Mouse (Mus musculus) cerebellum, adult 9-11 months (tissue): ENCODE measurements around the gene Hnrnpf.

Source experiments
- DNase-seq: peaks from one replicate; pipeline ENCODE4 v3.0.0; 2022

The Hnrnpf gene

DNA sequence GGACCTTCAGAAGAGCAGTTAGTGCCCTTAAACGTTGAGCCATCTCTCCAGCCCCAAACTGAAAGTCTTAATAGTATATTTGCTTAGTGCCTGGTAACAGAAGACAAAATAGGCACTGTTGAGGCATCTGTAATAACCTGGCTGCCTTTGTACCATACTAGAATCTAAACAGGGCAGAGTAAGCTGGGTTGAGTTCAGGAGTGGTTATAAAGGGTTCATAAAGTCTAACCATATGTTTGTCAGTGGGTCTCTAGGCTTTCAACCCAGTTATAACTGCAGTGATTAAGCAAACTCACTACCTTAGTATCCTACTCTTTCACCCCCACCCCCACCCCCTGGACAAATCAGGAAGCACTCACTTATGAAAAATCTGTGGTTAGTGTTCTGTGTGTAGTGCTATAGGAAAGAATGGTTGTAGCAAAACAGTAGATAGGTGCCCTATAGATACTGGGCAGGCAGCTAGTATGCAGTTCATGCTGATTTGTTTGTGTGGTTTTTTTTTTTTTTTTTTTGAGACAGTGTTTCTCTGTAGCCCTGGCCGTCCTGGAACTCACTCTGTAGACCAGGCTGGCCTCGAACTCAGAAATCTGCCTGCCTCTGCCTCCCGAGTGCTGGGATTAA, 26.9 kb downstream of the Hnrnpf start:
- no peak for DNase-seq

DNA sequence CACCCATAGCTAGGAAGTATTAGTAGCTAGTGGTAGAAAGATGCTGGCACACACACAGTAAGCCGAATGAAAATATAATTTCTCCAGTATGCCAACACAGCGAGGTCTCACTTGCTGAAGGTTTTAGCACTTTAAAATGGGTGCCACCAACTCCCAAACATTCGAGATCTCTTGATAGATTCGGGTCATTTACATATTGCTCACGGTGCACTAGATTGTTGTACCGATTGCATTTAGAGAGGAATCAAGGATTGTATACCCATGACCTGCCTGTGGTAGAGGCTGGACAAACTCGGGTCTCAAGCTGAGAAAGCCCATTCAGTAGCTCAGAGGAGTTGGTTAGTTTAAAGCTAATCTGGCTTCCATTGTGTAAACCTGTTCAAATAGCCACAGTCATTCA, 27.8 kb downstream of the Hnrnpf start:
- no peak for DNase-seq

DNA sequence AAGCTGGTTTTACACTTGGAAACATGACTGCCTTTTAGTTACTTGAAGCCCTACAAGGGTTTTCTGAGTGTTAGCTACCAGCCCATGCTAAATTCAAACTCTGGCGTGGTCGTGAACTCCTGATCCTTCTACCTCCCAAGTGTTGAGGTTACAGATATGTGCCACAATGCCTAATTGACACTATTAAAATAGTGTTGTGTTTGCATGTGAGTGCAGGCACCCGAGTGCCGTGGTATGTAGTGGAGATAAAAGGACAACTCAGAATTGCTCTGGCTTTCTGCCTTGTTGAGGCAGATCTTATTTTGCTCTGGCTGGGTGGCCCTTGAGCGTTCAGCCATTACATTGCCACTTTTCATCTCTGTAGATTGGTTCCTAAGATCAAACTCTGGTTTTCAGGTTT, 28.6 kb downstream of the Hnrnpf start:
- no peak for DNase-seq

DNA sequence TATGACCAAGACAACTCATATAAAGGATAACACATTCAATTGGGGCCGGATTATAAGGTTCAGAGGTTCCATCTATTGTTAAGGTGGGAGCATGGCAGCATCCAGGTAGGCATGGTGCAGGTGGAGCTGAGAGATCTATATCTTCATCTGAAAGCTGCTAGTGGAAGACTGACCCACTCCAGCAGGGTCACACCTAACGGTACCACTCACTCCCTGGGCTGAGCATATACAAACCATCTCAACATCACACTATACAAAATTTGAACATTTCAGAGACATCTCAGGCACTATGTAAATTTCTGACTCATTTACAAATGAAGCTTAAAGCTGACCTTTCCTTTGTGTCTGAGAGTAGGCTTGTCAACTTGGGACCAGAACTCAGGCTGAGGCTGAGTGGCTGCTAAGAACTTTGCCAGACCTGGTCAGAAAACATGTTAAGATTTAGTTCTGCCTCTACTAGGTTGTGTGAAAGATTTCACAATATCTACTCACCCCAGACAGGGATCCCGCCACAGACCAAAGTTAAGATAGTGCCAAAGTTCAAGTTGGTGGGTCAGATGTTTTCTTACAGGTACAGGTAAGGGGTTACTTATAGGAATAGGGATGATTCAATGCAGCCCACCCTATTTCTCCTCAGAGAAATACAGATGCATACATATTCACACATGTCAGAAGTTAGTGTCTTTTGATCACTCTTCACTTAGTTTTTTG, 30.0 kb downstream of the Hnrnpf start:
- no peak for DNase-seq

DNA sequence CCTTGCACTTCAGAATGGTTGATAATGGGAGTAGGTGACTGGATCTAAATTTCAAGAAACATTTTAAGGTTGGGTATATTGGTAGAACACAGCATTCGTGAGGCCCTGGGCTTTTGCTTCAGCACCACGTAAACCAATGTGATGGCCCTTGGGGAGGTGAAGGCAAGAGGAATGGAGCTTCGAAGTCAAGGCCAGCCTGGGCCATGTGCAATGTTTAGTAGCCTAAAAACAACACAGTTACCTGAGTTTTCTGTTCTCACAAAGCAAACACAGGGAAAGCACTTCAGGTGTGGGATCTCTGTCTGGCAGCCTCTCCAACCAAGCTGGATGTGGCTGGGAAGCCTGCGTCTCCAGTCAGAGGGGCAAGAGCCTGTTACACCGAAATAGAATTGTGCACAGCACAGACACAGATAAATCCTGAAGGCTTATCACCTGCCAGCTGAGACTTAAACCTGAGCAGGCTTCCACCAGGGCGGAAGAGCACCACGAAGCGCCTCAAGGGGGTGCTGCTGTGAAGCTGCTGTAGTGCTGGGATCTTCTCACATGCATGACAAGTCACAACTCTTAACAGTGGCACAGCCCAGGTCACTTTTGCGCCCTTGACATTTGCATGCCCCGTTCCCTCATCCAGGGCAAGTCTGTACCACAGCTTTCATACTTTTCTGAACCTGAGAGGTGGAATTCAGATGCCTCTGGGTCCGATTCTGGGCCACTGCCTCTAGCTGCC, 32.4 kb downstream of the Hnrnpf start:
- no peak for DNase-seq

DNA sequence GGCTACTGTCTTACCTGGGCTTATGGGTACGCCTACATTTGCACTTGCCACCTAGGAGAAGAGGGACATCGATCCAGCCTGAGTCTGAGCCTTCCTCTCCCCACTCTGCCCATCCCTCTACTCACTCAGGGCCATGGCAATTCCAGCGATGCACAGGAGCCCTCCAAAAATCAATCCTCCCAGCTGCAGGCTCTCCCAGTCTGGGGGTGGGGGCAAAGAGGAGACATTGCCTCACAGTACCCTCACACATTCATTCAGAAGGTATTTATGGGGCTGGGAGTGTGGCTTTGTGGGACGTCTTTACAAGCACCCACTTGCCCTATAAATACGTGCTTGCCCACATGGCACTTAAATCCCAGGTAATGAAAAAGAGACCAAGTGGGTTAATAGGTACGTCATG, 34.2 kb downstream of the Hnrnpf start:
- no peak for DNase-seq

DNA sequence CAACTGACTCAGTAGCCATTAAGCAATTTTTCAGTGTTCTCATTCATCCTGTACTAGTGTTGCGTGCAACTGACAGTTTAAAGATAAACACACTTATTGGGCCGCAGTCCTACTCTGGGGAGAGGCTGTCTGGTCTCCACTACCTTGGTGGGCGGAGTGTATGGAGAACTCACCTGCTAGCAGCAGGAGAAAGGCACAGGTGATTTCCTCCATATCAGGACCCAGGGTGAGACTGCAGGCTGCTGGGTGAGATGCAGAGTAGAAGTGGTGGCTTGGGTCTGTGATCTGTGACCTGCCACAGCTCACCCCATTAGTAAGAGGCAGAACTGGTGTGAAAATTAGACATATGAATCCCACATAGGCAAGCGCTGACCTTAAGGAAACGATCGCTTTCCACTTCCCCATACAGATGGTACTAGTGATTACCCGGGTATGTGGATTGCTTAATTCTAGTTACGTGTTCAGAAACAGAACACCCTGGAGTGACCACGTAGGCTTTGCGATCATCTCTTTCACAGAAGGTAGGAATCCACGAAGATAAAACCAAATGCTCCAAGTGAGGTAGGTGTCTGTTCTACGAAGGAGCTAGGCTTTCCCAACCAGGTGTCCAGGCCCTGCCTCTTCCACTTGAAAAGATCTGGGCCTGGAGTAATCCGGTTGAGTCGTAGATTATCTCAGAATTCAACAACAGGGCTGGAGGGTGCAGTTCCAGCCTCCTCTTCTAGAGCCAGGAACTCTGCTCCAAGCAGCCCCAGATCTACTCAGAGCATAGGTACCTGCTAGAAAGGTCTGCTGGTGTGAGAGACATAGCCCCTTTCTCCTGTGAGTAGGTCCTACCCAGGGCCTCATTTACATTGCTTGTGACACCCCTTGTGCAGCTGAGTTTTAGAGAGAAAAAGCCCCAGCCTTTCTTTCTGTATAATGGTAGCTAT, 35.8 kb downstream of the Hnrnpf start:
- no peak for DNase-seq

DNA sequence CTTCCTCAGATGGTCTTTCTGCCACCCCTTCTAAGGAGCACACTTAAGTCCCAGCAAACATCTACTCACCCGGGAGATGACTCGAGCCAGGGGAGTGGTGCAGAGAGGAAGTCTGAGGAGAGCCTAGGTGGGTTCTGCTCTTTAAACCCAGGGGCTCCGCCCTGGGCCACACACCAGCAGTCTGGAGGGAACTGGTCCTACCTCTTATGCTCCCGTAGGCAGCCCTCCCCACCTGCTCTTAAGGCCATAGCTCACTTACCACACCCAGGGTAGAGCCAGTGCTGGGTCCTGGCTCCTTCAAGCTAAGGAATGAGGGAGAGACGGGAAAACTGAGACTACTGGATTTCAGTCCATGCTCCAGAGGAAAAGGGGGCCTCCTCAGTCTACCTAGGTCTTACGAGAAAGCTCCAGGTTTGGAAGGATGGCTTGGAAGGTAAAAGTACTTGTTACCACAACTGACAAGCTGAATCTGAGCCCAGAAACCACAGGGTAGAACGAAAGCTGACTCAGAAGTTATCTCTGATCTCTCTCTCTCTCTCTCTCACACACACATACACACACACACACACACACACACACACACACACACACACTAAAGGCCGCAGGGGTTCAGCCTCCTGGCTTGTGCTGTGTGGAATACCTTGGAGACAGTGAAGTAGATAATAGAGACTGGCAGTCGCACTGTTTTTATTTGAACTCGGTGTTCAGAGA, 37.3 kb downstream of the Hnrnpf start, which contains the start of gene Fxyd4:
Gene Fxyd4 (minus strand): TSS at position 471 of the 711 bp plus-strand sequence.
- no peak for DNase-seq

DNA sequence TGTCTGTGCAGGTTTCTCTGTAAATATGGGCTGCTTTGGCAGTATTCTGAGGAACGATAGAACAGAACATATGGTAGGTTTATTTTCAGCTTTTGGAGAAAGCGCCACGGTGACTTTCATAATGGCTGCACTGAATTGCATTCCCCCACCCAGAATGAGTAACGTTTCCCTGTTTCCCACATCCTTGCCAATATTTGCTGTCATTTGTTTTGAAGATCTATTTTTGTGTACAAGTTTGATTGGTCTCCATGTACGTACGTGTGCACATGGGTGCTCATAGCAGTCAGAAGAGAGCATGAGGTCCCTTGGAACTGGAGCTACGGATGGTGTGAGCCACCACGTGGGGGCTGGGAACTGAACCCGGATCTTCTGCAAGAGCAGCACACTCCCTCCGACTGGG, 38.8 kb downstream of the Hnrnpf start:
- DNase-seq: peak; percentile 52

DNA sequence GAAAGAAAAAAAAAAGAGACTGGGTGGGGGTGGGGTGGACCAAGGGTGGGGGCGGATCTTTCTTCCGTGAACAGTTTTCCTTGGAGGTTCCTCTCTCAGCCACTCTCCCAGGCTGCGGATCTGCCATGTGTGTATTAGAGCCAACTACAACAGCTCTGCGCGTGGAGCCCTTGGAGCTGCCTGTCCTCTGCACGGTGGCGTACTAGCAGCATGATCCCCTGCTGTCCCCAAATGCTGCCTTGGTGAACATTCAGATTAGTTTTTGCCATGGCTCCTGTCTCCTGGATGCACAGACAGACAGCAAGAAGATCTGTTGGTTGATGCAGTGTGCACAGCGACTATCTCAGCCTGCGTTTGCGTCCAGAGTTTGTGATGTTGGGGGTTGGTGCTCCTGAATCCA, 42.6 kb downstream of the Hnrnpf start:
- DNase-seq: peak; percentile 86

DNA sequence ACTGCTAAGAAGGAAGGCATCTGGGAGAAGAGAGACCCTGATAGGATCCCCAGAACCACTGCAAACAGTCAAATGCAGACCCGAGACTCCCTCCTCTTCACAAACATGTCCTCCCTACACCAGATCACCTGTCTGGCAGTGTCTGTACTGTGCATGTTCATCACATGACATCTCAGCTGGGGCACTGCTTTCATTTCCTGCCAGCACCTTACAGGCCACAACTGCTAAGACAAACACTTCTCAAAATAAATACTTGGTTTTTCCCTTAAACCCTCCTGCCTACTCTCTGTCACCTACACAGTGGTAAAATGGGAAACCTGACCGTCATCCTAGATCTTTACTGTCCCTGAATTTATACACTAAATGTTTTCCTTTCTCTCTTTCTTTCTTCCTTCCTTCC, 43.8 kb downstream of the Hnrnpf start:
- no peak for DNase-seq

DNA sequence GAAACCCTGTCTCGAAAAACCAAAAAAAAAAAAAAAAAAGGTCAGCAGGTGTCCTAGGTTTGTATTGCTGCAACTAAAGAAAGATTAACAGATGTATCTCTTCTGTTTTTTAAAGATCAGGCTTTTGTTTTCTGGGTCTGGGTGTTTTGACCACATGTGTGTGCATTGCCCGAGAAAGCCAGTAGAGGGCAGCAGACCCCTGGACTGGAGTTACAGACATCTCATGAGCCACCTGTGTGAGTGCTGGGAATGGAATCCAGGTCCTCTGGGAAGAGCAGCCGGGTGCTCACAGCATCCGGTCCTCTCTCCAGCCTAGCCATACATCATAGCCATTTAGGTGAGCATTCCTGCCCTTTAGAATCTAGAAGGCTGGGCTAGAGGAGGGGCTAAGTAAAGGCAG, 52.2 kb downstream of the Hnrnpf start:
- DNase-seq: no peak

DNA sequence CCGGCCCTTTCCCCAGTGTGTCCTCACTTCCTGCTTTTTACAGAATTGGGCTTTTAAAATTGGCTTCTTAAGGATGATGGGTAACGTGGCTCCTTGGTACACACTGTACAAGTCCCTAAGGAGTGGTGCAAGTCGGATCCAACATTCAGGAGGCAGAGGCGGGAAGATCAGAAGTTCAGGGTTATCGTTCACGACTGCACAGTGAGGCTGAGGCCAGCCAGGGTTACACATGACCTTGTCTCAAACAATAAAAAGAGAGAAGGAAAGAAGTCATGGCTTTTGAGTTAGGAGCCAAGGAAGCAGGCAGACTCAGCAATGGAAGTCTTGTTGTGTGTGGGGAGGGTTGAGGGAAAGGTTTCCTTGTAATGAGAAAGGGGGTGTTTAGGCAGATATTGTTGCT, 56.0 kb downstream of the Hnrnpf start:
- DNase-seq: no peak

DNA sequence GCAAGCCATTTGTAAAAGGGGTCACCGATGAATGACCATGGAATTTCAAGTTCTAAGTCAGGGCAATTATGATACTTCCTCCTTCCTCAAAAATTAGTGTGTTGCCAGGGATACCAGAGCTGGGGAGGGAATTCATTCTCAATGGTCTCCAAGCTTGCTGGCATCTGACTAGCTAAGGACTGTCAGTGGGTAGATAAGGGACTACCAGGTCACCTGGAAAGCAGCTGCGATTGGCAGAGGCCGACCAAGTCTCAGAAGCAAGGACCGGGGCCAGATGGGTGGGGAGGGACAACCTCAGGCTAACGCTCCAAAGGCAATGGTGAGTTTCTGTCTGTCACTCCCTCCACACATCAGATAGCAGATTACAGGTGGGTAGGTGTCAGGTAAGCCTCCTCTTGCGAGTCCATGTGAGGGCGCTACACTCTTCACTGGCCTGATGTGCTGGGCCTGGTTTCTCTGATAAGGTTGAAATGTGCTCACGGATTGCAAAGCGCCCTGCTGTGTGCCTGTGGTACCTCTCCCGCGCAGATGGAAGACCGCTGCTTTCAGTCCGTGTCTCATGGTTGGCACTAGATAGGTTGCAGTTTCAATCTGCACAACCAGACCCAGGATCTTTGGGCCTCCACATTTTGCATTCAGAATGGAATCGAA, 56.9 kb downstream of the Hnrnpf start:
- DNase-seq: no peak

DNA sequence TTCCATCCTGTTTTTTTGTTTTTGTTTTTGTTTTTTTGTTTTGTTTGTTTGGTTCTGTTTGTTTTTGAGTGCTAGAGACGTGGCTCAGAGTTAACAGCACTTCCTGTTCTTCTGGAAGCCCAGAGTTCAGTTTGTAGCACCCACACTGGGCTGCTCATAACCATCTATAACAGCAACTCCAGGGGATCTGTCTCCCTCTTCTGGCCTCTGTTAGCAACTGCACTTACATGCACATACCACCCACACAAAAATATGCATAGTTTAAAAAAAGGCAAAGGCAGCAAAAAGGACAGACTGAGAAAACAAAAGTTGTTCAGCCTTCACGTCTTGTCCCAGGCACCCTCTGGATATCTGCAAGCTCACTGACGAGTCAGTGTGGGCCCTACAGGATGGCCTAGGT, 63.1 kb downstream of the Hnrnpf start:
- no peak for DNase-seq

DNA sequence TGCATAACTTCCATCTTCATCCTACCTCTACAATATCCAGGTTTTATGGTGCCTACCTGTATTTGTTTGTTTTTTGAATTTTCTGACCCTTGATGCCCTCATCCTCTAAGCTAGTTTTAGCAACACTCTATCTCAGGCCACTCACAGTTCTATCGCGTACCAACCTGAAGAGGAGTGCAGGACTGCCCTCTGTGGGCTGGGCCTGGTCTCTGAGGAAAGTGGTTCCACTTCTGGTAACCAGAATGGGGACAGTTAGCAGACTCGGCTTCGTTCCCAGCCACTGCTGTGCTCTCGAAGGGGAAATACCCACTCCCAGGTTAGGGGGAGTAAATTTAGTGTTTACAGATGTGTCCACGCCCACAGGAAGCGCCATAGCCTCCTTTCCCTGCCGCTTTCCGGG, 66.6 kb downstream of the Hnrnpf start:
- DNase-seq: no peak
